Mouse (Mus musculus) common myeloid progenitor, adult 5-6 weeks (primary cell): ENCODE measurements around the gene Tulp3. TPM values are rescaled to one million over a fixed set of nuclear protein-coding genes. Genes with fewer than 3 reads are reported as not detected.

ENCODE experiments used
- total RNA-seq: library from RNA; stranded (forward); fragments of 200-1000, 187-1606 nt; gene quantifications from 2 replicates; pipeline ENCODE4 v1.2.3, GENCODE M21; 2017

The Tulp3 gene
- total RNA-seq, 1 experiment from 2014 or later, result 0.27 TPM

Other genes starting within 250 kb of the Tulp3 start
- 0.29 and 0.69 TPM in 2 replicates for gene Tspan9, start 212.3 kb downstream of the Tulp3 start, total RNA-seq
- gene Tead4, start 55.0 kb downstream of the Tulp3 start, total RNA-seq, result not detected in 2 replicates
- gene Rhno1, start 7.1 kb upstream of the Tulp3 start, total RNA-seq, result 39.5 and 43.8 TPM in 2 replicates
- gene Foxm1, start 7.1 kb upstream of the Tulp3 start, total RNA-seq, result 10.9 and 19.5 TPM in 2 replicates
- not detected in 2 replicates for gene Tex52, start 19.6 kb upstream of the Tulp3 start, total RNA-seq
- not detected in 2 replicates for gene Gm44596, start 19.7 kb upstream of the Tulp3 start, total RNA-seq
- gene Nrip2, start 43.4 kb upstream of the Tulp3 start, total RNA-seq, result under 0.01 TPM in 1 of 2 replicates, not detected in the other
- 13.9 and 19.0 TPM in 2 replicates for gene Itfg2, start 69.1 kb upstream of the Tulp3 start, total RNA-seq
- gene Fkbp4, start 82.8 kb upstream of the Tulp3 start, total RNA-seq, result 331 and 387 TPM in 2 replicates
- gene Pzp, start 170.9 kb upstream of the Tulp3 start, total RNA-seq, result not detected in 2 replicates
- gene A2ml1, start 225.8 kb upstream of the Tulp3 start, total RNA-seq, result not detected in 2 replicates